Mouse (Mus musculus) cerebellum, adult 2 months (tissue): Measurements from ENCODE around the gene Bach2. TPM values are rescaled to one million over a fixed set of nuclear protein-coding genes. Genes with fewer than 3 reads are reported as not detected.

Experiments used
- DNase-seq, 2 experiments: peaks; one replicate each; pipeline ENCODE4 v3.0.0; 2021
- H3K27ac ChIP-seq: fragments of 200-500 bp; 2 replicates; pipeline ENCODE4 v1.5.1; 2012; ENCODE audit warnings: low read length, control low read depth, inconsistent platforms; ENCODE audit not compliant: insufficient read depth
- H3K27me3 ChIP-seq: fragments of 200-500 bp; 2 replicates; pipeline ENCODE4 v1.6.1; 2012; ENCODE audit warnings: inconsistent platforms, mild to moderate bottlenecking, low read length, moderate library complexity; ENCODE audit not compliant: control insufficient read depth, insufficient read depth
- H3K4me1 ChIP-seq: fragments of 200-500 bp; 2 replicates; pipeline ENCODE4 v1.6.1; 2011; ENCODE audit warnings: low read length; ENCODE audit not compliant: control insufficient read depth, insufficient read depth
- H3K4me3 ChIP-seq: fragments of 200-500 bp; replicated peaks from 2 replicates; pipeline ENCODE3; 2011; ENCODE audit warnings: mild to moderate bottlenecking, low read depth, low read length, control low read depth; ENCODE audit not compliant: insufficient read depth
- CTCF ChIP-seq: fragments of 200-500 bp; IDR thresholded peaks from 2 replicates; pipeline ENCODE4 v1.5.1; 2011; ENCODE audit warnings: low read depth, mild to moderate bottlenecking, control low read depth, low read length, moderate library complexity, borderline replicate concordance; ENCODE audit not compliant: insufficient read depth
- POLR2A ChIP-seq: fragments of 200-500 bp; IDR thresholded peaks from 2 replicates; pipeline ENCODE4 v1.6.1; 2011; ENCODE audit warnings: low read length, control low read depth, borderline replicate concordance; ENCODE audit not compliant: insufficient read depth
- WGBS: fragments of 180-500 bp; shearing (Covaris S2); methylation state at CpG from one replicate; pipeline ENCODE4 v1.1.7; 2018; 5-methylcytosine and 5-hydroxymethylcytosine counted together
- polyA plus RNA-seq: library from polyadenylated mRNA; depleted of rRNA; stranded (reverse); fragments of >200 nt; gene quantifications from 2 replicates; pipeline ENCODE4 v1.2.3, GENCODE M21; 2012

Bach2 gene
- polyA plus RNA-seq, 1 experiment = 4.7 TPM

DNA sequence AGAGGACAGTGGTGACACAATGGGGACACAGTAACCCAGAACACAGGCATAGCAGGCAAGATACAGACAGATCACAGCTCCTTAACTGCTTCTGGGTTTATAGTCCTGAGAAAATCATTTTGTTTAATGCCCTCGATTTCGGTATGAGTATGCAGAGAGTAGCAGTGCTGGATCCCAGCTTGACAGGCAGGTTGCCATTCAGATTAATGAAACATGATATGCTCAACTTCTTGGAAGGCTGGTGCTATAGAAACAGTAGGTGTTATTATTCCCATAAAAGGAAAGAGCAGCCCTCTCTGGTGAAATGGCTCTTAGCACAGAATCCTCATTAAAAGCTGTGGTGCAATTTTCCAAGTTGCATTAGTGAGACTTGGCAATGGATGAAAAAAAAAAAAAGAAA, 270.0 kb downstream of the Bach2 start:
- peaks cover 3% of the 10 kb centered on the region for H3K4me1 ChIP-seq
- no peak overlapping the region for H3K4me3 ChIP-seq
- TF ChIP-seq CTCF = no peak
- TF ChIP-seq POLR2A = no peak
- H3K27me3 ChIP-seq = no peaks in the 10 kb centered on the region
- H3K27ac ChIP-seq = no peak overlapping the region
- WGBS = 52% methylated on average over 2 of the region's 2 CpGs
- DNase-seq = no peak

DNA sequence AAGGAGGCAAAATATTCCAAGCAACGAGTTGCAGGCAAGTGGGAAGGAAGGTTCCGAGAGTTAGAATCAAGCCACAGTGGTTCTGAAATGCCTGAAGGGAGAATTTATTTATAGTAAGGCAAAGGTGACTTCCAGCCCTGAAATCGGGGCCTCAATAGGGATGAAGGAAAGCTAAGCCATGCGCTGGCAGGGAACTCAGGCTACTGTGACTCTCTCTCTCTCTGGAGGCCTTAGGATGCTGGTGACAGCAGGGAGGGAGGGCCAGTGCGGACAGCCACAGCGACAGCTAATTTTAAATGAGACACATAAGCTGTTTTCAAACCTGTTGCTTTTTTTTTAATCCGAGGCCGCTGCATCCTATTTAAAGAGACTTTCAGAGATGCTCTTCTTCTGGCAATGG, 270.4 kb downstream of the Bach2 start:
- DNase-seq = peak in 1 of 2 experiments; percentile 36
- WGBS = 59% methylated on average over 8 of the region's 8 CpGs

DNA sequence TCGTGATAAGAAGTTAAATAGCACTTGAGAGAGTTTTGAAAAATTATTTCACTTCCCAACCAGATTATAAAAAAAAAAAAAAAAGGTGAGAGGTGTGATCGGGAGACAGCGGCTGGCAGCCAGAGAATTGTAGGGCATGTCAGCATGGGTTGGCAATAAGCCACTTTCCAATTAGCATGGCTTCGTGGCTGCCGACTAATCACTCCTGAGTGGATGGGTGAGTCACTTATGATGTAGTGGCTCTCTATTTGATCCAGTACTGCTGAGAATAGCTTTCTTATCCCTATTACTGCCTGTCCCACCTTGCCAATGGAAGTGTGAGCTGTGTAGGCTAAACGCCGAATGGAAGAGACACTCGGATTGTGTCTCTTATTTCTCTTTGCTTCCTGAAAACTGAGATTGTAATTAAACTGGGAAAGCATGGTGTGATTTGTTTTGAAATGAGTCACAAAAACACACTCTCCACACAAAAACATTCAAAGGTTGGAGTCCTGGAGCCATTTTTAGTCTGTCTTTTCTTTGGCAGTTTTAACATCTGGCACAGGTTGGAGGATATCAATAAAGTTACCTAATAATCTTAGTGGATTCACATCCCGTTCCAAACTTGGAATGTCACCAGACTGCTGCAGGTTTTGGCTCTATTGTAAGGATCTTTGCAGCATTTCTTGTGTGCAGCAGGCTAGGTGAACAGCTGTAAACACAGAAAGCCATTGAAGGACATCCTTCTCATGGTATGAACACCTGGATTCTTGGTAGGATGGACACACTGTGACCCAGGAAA, 271.4 kb downstream of the Bach2 start:
- WGBS = 21% methylated on average over 9 of the region's 9 CpGs
- Histone ChIP-seq H3K27me3 (no peaks in the 10 kb centered on the region), H3K4me3 (no peak overlapping the region), H3K4me1 (peaks cover 3% of the 10 kb centered on the region), H3K27ac (no peak overlapping the region)
- TF ChIP-seq POLR2A (no peak), CTCF (no peak)
- peak; percentile 68 to 88 for DNase-seq

More for the DNA sequence above, 270.4 kb downstream of the Bach2 start:
- Histone ChIP-seq H3K27ac (no peak overlapping the region), H3K27me3 (no peaks in the 10 kb centered on the region), H3K4me1 (peaks cover 3% of the 10 kb centered on the region), H3K4me3 (no peak overlapping the region)
- no peak for TF ChIP-seq POLR2A
- TF ChIP-seq CTCF = no peak

DNA sequence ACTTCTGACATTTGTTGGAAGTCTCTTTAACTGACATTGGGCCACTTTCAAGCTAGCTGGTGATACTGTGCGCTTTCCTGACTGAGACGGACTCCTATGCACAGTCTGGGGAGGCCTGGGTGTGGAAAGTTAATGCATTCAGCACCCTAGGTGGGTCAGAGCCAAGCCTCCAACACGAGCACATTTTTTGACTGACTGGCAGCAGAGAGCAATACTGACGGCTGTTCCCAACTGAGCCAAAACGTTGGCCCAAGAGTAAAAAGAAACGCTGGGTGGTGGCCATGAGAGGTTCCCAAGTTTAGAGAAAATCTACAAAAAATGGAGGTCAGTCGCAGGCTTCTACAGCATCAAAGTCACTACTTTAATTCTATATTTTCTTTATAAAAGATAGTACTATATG, 272.3 kb downstream of the Bach2 start:
- no peak for TF ChIP-seq POLR2A
- no peak for TF ChIP-seq CTCF
- no peak overlapping the region for H3K4me3 ChIP-seq
- DNase-seq = no peak
- peaks cover 3% of the 10 kb centered on the region for H3K4me1 ChIP-seq
- no peak overlapping the region for H3K27ac ChIP-seq
- no peaks in the 10 kb centered on the region for H3K27me3 ChIP-seq
- WGBS = 74% methylated on average over 7 of the region's 7 CpGs

- Histone ChIP-seq H3K4me1 (no peaks in the 10 kb centered on the region; the same call in 1 of the 2 replicates), H3K27ac (no peak overlapping the region), H3K4me3 (no peak overlapping the region), H3K27me3 (no peaks in the 10 kb centered on the region)
- 76% methylated on average over 8 of the region's 8 CpGs for WGBS
- DNase-seq = no peak
- TF ChIP-seq CTCF (no peak), POLR2A (no peak)
Measured at GRCm38 (mm10) chr4:32516126-32516525, 277.5 kb downstream of the Bach2 start.

DNA sequence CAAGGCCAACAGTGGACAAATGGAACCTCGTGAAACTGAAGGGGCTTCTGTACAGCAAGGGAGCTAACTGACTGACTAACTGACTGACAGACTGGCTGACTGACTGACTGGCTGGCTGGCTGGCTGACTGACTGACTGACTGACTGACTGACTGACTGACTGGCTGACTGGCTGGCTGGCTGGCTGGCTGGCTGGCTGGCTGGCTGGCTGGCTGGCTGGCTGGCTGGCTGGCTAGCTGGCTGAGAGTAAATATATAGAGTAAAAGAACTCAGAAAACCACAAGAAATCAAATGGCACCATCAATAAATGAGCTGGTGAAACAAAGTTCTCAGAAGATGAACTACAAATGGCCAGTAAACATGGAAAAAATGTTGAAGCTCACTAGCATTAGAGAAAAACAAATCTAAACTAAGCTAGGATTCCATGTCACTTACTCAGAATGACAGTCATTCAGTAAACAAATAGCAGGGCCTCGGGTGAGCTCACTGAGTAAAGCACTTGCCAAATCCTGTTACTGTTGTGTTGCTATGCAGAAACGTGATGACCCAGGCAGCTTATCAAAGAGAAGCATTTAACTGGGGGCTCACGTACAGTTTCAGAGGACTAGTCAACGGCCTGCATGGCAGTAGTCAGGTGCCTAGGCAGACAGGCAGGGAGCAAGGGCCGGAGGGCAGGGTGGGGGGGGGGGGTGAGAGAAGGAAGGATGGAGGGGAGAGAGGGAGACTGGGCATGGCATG, 280.4 kb downstream of the Bach2 start:
- 76% methylated on average over 6 of the region's 6 CpGs for WGBS
- Histone ChIP-seq H3K4me3 (no peak overlapping the region), H3K27ac (no peak overlapping the region), H3K4me1 (no peaks in the 10 kb centered on the region; the same call in 1 of the 2 replicates), H3K27me3 (no peaks in the 10 kb centered on the region)
- TF ChIP-seq POLR2A (no peak), CTCF (no peak)
- no peak for DNase-seq

DNA sequence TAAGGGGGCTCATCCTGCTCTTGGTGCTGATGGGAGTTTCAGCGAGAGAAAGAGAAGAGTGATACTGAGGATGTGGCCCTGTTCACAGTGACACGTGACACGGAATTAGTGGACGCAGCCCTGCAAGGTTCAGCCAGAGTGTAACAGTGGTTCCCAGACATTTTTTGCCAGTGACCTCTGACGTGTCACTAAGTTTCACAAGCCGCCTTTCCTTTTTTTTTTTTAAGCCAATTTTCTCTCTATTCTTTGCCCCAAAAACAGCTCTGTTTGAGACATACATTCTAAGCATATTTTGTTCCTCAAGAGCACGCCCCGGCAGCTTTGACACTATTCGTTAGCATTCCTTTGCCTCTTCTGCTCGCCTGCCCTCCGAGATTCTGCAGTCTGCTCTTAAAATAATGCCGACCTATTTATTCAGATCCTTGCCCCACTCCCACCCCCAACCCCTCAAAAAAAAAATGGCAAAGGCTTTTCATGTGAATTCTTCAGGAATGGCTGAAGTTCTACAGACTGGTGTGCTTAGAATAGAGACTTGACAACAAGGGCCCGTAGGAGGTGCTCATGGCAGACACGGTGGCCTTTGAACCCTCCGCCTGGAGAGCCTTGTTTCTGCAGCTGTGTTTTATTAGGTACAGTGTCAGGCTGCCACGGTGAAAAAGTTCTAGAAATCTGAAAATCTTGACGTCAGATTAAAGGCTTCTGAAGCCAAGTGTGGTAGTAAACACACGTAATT, 282.2 kb downstream of the Bach2 start:
- WGBS = 81% methylated on average over 18 of the region's 18 CpGs
- Histone ChIP-seq H3K27me3 (no peaks in the 10 kb centered on the region), H3K4me1 (no peaks in the 10 kb centered on the region), H3K4me3 (no peak overlapping the region), H3K27ac (no peak overlapping the region)
- DNase-seq = no peak
- no peak for TF ChIP-seq CTCF

DNA sequence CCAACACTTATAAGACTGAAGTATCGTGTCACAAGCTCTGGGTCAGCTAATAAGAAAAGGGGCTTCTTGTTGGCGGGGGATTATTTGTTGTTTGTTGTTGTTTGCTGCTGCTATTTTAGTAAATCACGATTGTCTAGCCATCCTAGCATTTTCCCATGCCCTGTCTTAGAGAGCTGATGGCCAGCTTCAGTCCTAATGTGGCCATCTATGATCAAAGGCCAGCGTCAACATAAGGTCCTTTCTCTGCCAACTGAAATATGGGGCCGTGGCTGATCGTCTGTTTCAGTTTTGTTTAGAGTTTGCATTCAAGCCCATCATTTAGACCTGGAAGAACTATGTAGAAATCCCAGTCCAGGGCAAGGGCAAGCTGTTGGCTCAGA, 282.7 kb downstream of the Bach2 start:
- no peak for DNase-seq
- TF ChIP-seq CTCF (no peak), POLR2A (no peak)
- H3K4me3 ChIP-seq = no peak overlapping the region
- no peak overlapping the region for H3K27ac ChIP-seq
- H3K27me3 ChIP-seq = no peaks in the 10 kb centered on the region
- no peaks in the 10 kb centered on the region for H3K4me1 ChIP-seq
- WGBS = 56% methylated on average over 6 of the region's 6 CpGs
